Mouse (Mus musculus) limb, embryonic 11.5 days (tissue): ENCODE data around the gene Ccnd2. TPM values are rescaled to one million over a fixed set of nuclear protein-coding genes. Genes with fewer than 3 reads are reported as not detected.

Experiments
- ATAC-seq: fragments of 200-750 bp; cut with Nextera tagmentation; 2 replicates; pipeline ENCODE4 v1.8.0; 2017; ENCODE audit warnings: low read depth; ENCODE audit not compliant: insufficient number of reproducible peaks, low FRiP score, low TSS enrichment
- DNase-seq: peaks from one replicate; pipeline ENCODE4 v3.0.0-alpha.2; 2015; ENCODE audit warnings: low spot score
- H3K27ac ChIP-seq: fragments of 300-500 bp; sonication (generic); replicated peaks from 2 replicates; pipeline ENCODE4 v1.5.1; 2014; ENCODE audit warnings: low read depth, mild to moderate bottlenecking, low read length
- H3K27me3 ChIP-seq: fragments of 300-500 bp; sonication (generic); 2 replicates; pipeline ENCODE4 v1.6.1; 2014; ENCODE audit warnings: mild to moderate bottlenecking, low read length, mixed read lengths; ENCODE audit not compliant: control insufficient read depth, insufficient read depth
- H3K36me3 ChIP-seq: fragments of 300-500 bp; sonication (generic); 2 replicates; pipeline ENCODE4 v1.6.1; 2014; ENCODE audit warnings: mild to moderate bottlenecking, low read length, moderate library complexity, mixed read lengths; ENCODE audit not compliant: control insufficient read depth, insufficient read depth
- H3K4me1 ChIP-seq: fragments of 300-500 bp; sonication (generic); 2 replicates; pipeline ENCODE4 v1.6.1; 2014; ENCODE audit warnings: low read length, mixed read lengths; ENCODE audit not compliant: control insufficient read depth, insufficient read depth
- H3K4me2 ChIP-seq: fragments of 300-500 bp; sonication (generic); 2 replicates; pipeline ENCODE4 v1.6.1; 2014; ENCODE audit warnings: low read depth, mild to moderate bottlenecking, moderate library complexity; ENCODE audit not compliant: severe bottlenecking
- H3K4me3 ChIP-seq: fragments of 300-500 bp; sonication (generic); 2 replicates; pipeline ENCODE4 v1.5.1; 2014; ENCODE audit warnings: low read depth, low read length
- H3K9ac ChIP-seq: fragments of 300-500 bp; sonication (generic); 2 replicates; pipeline ENCODE4 v1.6.1; 2014; ENCODE audit warnings: mild to moderate bottlenecking, low read length
- H3K9me3 ChIP-seq: fragments of 300-500 bp; sonication (generic); 2 replicates; pipeline ENCODE4 v1.6.1; 2016; ENCODE audit warnings: low read length; ENCODE audit not compliant: control insufficient read depth
- WGBS: fragments of 180-500 bp; shearing (Covaris S2); extraction: QIAGEN DNeasy Blood & Tissue Kit; methylation state at CpG from one replicate; pipeline ENCODE4 v1.1.7; 2014; 5-methylcytosine and 5-hydroxymethylcytosine counted together
- polyA plus RNA-seq: library from polyadenylated mRNA; unstranded; fragments of >200 nt; fragmentation: Nextera tagmentation; extraction: Ambion mirVana; gene quantifications from 2 replicates; pipeline ENCODE4 v1.2.1, GENCODE M21; 2014

Ccnd2 gene
- polyA plus RNA-seq, 1 experiment from 2014 or later = 1,097 TPM

- Histone ChIP-seq H3K9ac (no peak overlapping the region), H3K4me2 (no peak overlapping the region), H3K4me1 (no peaks in the 10 kb centered on the region), H3K27ac (no peak overlapping the region), H3K27me3 (no peaks in the 10 kb centered on the region), H3K9me3 (no peaks in the 10 kb centered on the region), H3K4me3 (no peak overlapping the region), H3K36me3 (peaks cover 25% of the 10 kb centered on the region; the same call in 1 of the 2 replicates)
- ATAC-seq = no peak
- DNase-seq = no peak
- 78% methylated on average over 13 of the region's 13 CpGs for WGBS
Measured at GRCm38 (mm10) chr6:127130377-127130776, 21.6 kb downstream of the Ccnd2 start.

GRCm38 (mm10) chr6:127129659-127130058 lies 22.3 kb downstream of the Ccnd2 start:
- H3K4me2 ChIP-seq = no peak overlapping the region
- no peaks in the 10 kb centered on the region for H3K9me3 ChIP-seq
- no peak for ATAC-seq
- no peaks in the 10 kb centered on the region for H3K27me3 ChIP-seq
- WGBS = 97% methylated on average over 14 of the region's 14 CpGs
- no peak overlapping the region for H3K9ac ChIP-seq
- DNase-seq = no peak
- H3K4me3 ChIP-seq = no peak overlapping the region
- H3K27ac ChIP-seq = no peak overlapping the region
- peaks cover 23% of the 10 kb centered on the region; the same call in 1 of the 2 replicates for H3K36me3 ChIP-seq
- no peaks in the 10 kb centered on the region for H3K4me1 ChIP-seq

GRCm38 (mm10) chr6:127123506-127123905 lies 28.5 kb downstream of the Ccnd2 start:
- peaks cover 5% of the 10 kb centered on the region; the same call in 1 of the 2 replicates for H3K36me3 ChIP-seq
- H3K4me1 ChIP-seq = no peaks in the 10 kb centered on the region
- no peak overlapping the region for H3K9ac ChIP-seq
- WGBS = 85% methylated on average over 7 of the region's 7 CpGs
- no peaks in the 10 kb centered on the region for H3K9me3 ChIP-seq
- no peak for DNase-seq
- no peak overlapping the region for H3K27ac ChIP-seq
- no peaks in the 10 kb centered on the region for H3K27me3 ChIP-seq
- no peak overlapping the region for H3K4me2 ChIP-seq
- H3K4me3 ChIP-seq = no peak overlapping the region
- no peak for ATAC-seq

GRCm38 (mm10) chr6:127122996-127123395 lies 29.0 kb downstream of the Ccnd2 start:
- Histone ChIP-seq H3K27ac (no peak overlapping the region), H3K4me2 (no peak overlapping the region), H3K36me3 (peaks cover 5% of the 10 kb centered on the region; the same call in 1 of the 2 replicates), H3K27me3 (no peaks in the 10 kb centered on the region), H3K4me1 (no peaks in the 10 kb centered on the region), H3K9ac (no peak overlapping the region), H3K9me3 (no peaks in the 10 kb centered on the region), H3K4me3 (no peak overlapping the region)
- ATAC-seq (no peak), DNase-seq (no peak)
- WGBS = 83% methylated on average over 5 of the region's 5 CpGs

- no peaks in the 10 kb centered on the region for H3K27me3 ChIP-seq
- H3K4me3 ChIP-seq = no peak overlapping the region
- ATAC-seq = no peak
- no peak overlapping the region for H3K4me2 ChIP-seq
- WGBS = 70% methylated on average over 4 of the region's 4 CpGs
- no peaks in the 10 kb centered on the region for H3K9me3 ChIP-seq
- peaks cover 5% of the 10 kb centered on the region; the same call in 1 of the 2 replicates for H3K36me3 ChIP-seq
- no peak overlapping the region for H3K9ac ChIP-seq
- DNase-seq = no peak
- H3K4me1 ChIP-seq = no peaks in the 10 kb centered on the region
- no peak overlapping the region for H3K27ac ChIP-seq
Measured at GRCm38 (mm10) chr6:127122221-127122806, 29.7 kb downstream of the Ccnd2 start.

- Histone ChIP-seq H3K36me3 (no peaks in the 10 kb centered on the region), H3K27ac (no peak overlapping the region), H3K27me3 (no peaks in the 10 kb centered on the region), H3K9me3 (no peaks in the 10 kb centered on the region), H3K4me2 (no peak overlapping the region), H3K4me1 (no peaks in the 10 kb centered on the region), H3K4me3 (no peak overlapping the region), H3K9ac (no peak overlapping the region)
- DNase-seq = no peak
- 72% methylated on average over 23 of the region's 23 CpGs for WGBS
- ATAC-seq = no peak
Measured at GRCm38 (mm10) chr6:127114753-127115456, 37.1 kb downstream of the Ccnd2 start.

- Histone ChIP-seq H3K4me2 (peak within 1 kb of the TSS; percentile 75), H3K27ac (no peak within 1 kb of the TSS)
- peak; percentile 99 for ATAC-seq
Measured at GRCm38 (mm10) chr6:127109402-127109930, 42.5 kb downstream of the Ccnd2 start, which contains the start of gene Tigar. Gene Tigar (minus strand): TSS chr6:127109557.

GRCm38 (mm10) chr6:127108368-127109060 lies 43.5 kb downstream of the Ccnd2 start:
- Histone ChIP-seq H3K36me3 (no peaks in the 10 kb centered on the region), H3K27ac (no peak overlapping the region), H3K27me3 (no peaks in the 10 kb centered on the region), H3K9ac (no peak overlapping the region; the same call in 1 of the 2 replicates), H3K4me2 (peak overlapping the region; percentile 75), H3K4me1 (no peaks in the 10 kb centered on the region), H3K4me3 (peak overlapping the region; percentile 62), H3K9me3 (no peaks in the 10 kb centered on the region)
- ATAC-seq = no peak
- 45% methylated on average over 20 of the region's 20 CpGs for WGBS
- no peak for DNase-seq

More at GRCm38 (mm10) chr6:127109402-127109930, 42.5 kb downstream of the Ccnd2 start, which contains the start of gene Tigar:
- Histone ChIP-seq H3K4me3 (peak within 1 kb of the TSS; percentile 62), H3K9ac (peak within 1 kb of the TSS; percentile 56), H3K27me3 (no peaks in the 10 kb centered on the region), H3K4me1 (no peaks in the 10 kb centered on the region), H3K36me3 (no peaks in the 10 kb centered on the region), H3K9me3 (no peaks in the 10 kb centered on the region)
- DNase-seq = peak; percentile 93
- WGBS = under 1% methylated on average over 37 of the region's 37 CpGs
